In genomic region chr11:98364410-98364809, GRCm38 (mm10) we compare ENCODE assay signal across 22 mouse cellular contexts. TPM values are rescaled to one million over a fixed set of nuclear protein-coding genes. Genes with fewer than 3 reads are reported as not detected.
"Had no signal": no experiment of that assay in that cellular context is flagged by ENCODE, and none has a peak within 500 bp of the region (broad histone marks: within the 10 kb centered on the region; RNA-seq: fewer than 3 reads in every experiment).

No protein-coding gene starts in this region.

- H3K9me3 ChIP-seq: limb, embryonic 10.5 days; limb, embryonic 13.5 days; liver, embryonic 12.5 days; liver, embryonic 15.5 days; midbrain, embryonic 12.5 days; neural tube, embryonic 13.5 days; stomach, embryonic 15.5 days had no signal

- H3K27ac ChIP-seq: limb, embryonic 10.5 days; limb, embryonic 13.5 days; liver, embryonic 12.5 days; liver, embryonic 15.5 days; midbrain, embryonic 12.5 days; neural tube, embryonic 13.5 days; stomach, embryonic 15.5 days had no signal

- ATAC-seq: hindbrain, embryonic 16.5 days; liver, embryonic 12.5 days; midbrain, embryonic 16.5 days had no signal

- H3K9ac ChIP-seq: limb, embryonic 13.5 days; liver, embryonic 12.5 days; liver, embryonic 15.5 days; midbrain, embryonic 12.5 days; stomach, embryonic 15.5 days had no signal

- H3K4me2 ChIP-seq: limb, embryonic 13.5 days; liver, embryonic 12.5 days; liver, embryonic 15.5 days; midbrain, embryonic 12.5 days; neural tube, embryonic 13.5 days; stomach, embryonic 15.5 days had no signal

- DNase-seq: kidney, adult 18-20 months; kidney, adult 9 months; kidney, postnatal 14 days; kidney, postnatal 4 days; liver; retina, postnatal 1 day; right cerebral cortex, postnatal 25 days; spleen, adult 18-20 months; thymus, adult 2 months; thymus, postnatal 14 days; thymus, postnatal 4 days had no signal

- H3K27me3 ChIP-seq: limb, embryonic 13.5 days; liver, embryonic 12.5 days; liver, embryonic 15.5 days; midbrain, embryonic 12.5 days; neural tube, embryonic 13.5 days; stomach, embryonic 15.5 days had no signal

- H3K4me3 ChIP-seq: limb, embryonic 10.5 days; limb, embryonic 13.5 days; liver, embryonic 12.5 days; liver, embryonic 15.5 days; midbrain, embryonic 12.5 days; myocyte; neural tube, embryonic 13.5 days; stomach, embryonic 15.5 days had no signal

- H3K36me3 ChIP-seq: liver, embryonic 12.5 days; liver, embryonic 15.5 days; midbrain, embryonic 12.5 days; neural tube, embryonic 13.5 days; stomach, embryonic 15.5 days had no signal

RNA-seq across cellular contexts. Expression of gene Ppp1r1b, which starts 16.2 kb away (rescaled TPM):
- polyA plus RNA-seq: myocyte had no signal

RNA-seq across cellular contexts. Expression of gene Tcap, which starts 19.2 kb away (rescaled TPM):
- polyA plus RNA-seq: liver, embryonic 12.5 days; midbrain, embryonic 16.5 days had no signal

RNA-seq across cellular contexts. Expression of gene Pnmt, which starts 21.8 kb away (rescaled TPM):
- polyA plus RNA-seq: liver, embryonic 12.5 days; liver, embryonic 15.5 days had no signal

RNA-seq across cellular contexts. Expression of gene Neurod2, which starts 35.0 kb away (rescaled TPM):
- polyA plus RNA-seq: kidney, embryonic 16.5 days; limb, embryonic 10.5 days; limb, embryonic 13.5 days; liver, embryonic 12.5 days; liver, embryonic 15.5 days; myocyte had no signal
